Mouse (Mus musculus): ENCODE measurements around the gene Sdk2. TPM values are rescaled to one million over a fixed set of nuclear protein-coding genes. Genes with fewer than 3 reads are reported as not detected.

Sdk2 gene
- total and polyA plus RNA-seq, 3 experiments: 0.13 TPM; not detected in 2

- peaks cover 6 to 15% of the 10 kb centered on the region in 2 experiments; a peak in 3 of 4 replicates for H3K4me1 ChIP-seq (ENCODE audit: control insufficient read depth in 1 of 2, insufficient read depth in 2 of 2, low read length in 2 of 2)
- no peak overlapping the region for H3K4me3 ChIP-seq (ENCODE audit: control insufficient read depth in 1 of 2, insufficient read depth in 1 of 2, low read depth in 2 of 2, low read length in 2 of 2)
- H3K36me3 ChIP-seq (ENCODE audit: control insufficient read depth in 1 of 2, insufficient read depth in 2 of 2, low read length in 2 of 2): peaks cover 10 to 13% of the 10 kb centered on the region in 2 experiments
- no peak overlapping the region for H3K9ac ChIP-seq (ENCODE audit: control insufficient read depth, low read depth, low read length, poor library complexity, severe bottlenecking)
- no peak overlapping the region for H3K27ac ChIP-seq (ENCODE audit: control insufficient read depth, low read depth, low read length)
- no peak for TF ChIP-seq E2F4 (IDR thresholded peaks at IDR 0.05; ENCODE audit: borderline replicate concordance, low read depth, low read length)
- TF ChIP-seq POLR2A (IDR thresholded peaks at IDR 0.05; ENCODE audit: control insufficient read depth in 1 of 2, insufficient read depth in 1 of 2, low read depth in 1 of 2, low read length in 2 of 2, poor library complexity in 1 of 2): no peak
- no peak for TF ChIP-seq CHD2 (IDR thresholded peaks at IDR 0.05; ENCODE audit: low read length)
- no peak for TF ChIP-seq UBTF (IDR thresholded peaks at IDR 0.05; ENCODE audit: borderline replicate concordance, insufficient read depth, low read depth, low read length)
- H3K27me3 ChIP-seq (ENCODE audit: control insufficient read depth in 1 of 2, insufficient read depth in 2 of 2, low read length in 2 of 2): no peaks in the 10 kb centered on the region
- H3K9me3 ChIP-seq (replicated peaks; ENCODE audit: insufficient read depth, low read length): no peaks in the 10 kb centered on the region
- H3K79me2 ChIP-seq (ENCODE audit: control insufficient read depth, insufficient read depth, low read length, poor library complexity): peaks cover 64% of the 10 kb centered on the region
- DNase-seq (ENCODE audit: low read depth, low spot score): no peak
Observed at GRCm38 (mm10) chr11:113745961-113746360, 320.9 kb downstream of the Sdk2 start.

- Histone ChIP-seq H3K27ac (ENCODE audit: control insufficient read depth, low read depth, low read length) (no peak overlapping the region), H3K9me3 (replicated peaks; ENCODE audit: insufficient read depth, low read length) (no peaks in the 10 kb centered on the region), H3K4me1 (ENCODE audit: control insufficient read depth in 1 of 2, insufficient read depth in 2 of 2, low read length in 2 of 2) (peaks cover 0 to 7% of the 10 kb centered on the region in 2 experiments; a peak in 1 of 4 replicates), H3K9ac (ENCODE audit: control insufficient read depth, low read depth, low read length, poor library complexity, severe bottlenecking) (no peak overlapping the region), H3K4me3 (ENCODE audit: control insufficient read depth in 1 of 2, insufficient read depth in 1 of 2, low read depth in 2 of 2, low read length in 2 of 2) (no peak overlapping the region), H3K36me3 (ENCODE audit: control insufficient read depth in 1 of 2, insufficient read depth in 2 of 2, low read length in 2 of 2) (peaks cover 0 to 12% of the 10 kb centered on the region in 2 experiments; a peak in 3 of 4 replicates), H3K27me3 (ENCODE audit: control insufficient read depth in 1 of 2, insufficient read depth in 2 of 2, low read length in 2 of 2) (no peaks in the 10 kb centered on the region), H3K79me2 (ENCODE audit: control insufficient read depth, insufficient read depth, low read length, poor library complexity) (peaks cover 44% of the 10 kb centered on the region)
- TF ChIP-seq POLR2A (IDR thresholded peaks at IDR 0.05; ENCODE audit: control insufficient read depth in 1 of 2, insufficient read depth in 1 of 2, low read depth in 1 of 2, low read length in 2 of 2, poor library complexity in 1 of 2) (no peak), RAD21 (IDR thresholded peaks at IDR 0.05; ENCODE audit: low read depth, low read length) (peak; percentile 3), USF2 (IDR thresholded peaks at IDR 0.05; ENCODE audit: borderline replicate concordance in 1 of 2, insufficient read depth in 1 of 2, low read depth in 1 of 2, low read length in 2 of 2) (no peak), ELF1 (IDR thresholded peaks at IDR 0.05; ENCODE audit: low read depth, low read length) (no peak), CTCF (IDR thresholded peaks at IDR 0.05 in 2 of 3, conservative IDR thresholded peaks at IDR 0.05 in 1 of 3; ENCODE audit: control insufficient read depth in 1 of 3, insufficient read depth in 1 of 3, low read depth in 2 of 3, low read length in 3 of 3, poor library complexity in 1 of 3, severe bottlenecking in 1 of 3) (peak; percentile 53 to 60 (median 54)), MEF2A (IDR thresholded peaks at IDR 0.05; ENCODE audit: extremely low read depth, insufficient replicate concordance, low read depth, low read length, poor library complexity, severe bottlenecking) (no peak), MAX (IDR thresholded peaks at IDR 0.05; ENCODE audit: low read length) (no peak), SIN3A (IDR thresholded peaks at IDR 0.05; ENCODE audit: low read length) (no peak)
- peak; percentile 45 for DNase-seq (ENCODE audit: low read depth, low spot score)
Observed at GRCm38 (mm10) chr11:113742998-113743397, 323.8 kb downstream of the Sdk2 start.

- Histone ChIP-seq H3K9me3 (replicated peaks; ENCODE audit: insufficient read depth, low read length) (no peaks in the 10 kb centered on the region), H3K4me3 (ENCODE audit: control insufficient read depth in 1 of 2, insufficient read depth in 1 of 2, low read depth in 2 of 2, low read length in 2 of 2) (no peak overlapping the region), H3K36me3 (ENCODE audit: control insufficient read depth in 1 of 2, insufficient read depth in 2 of 2, low read length in 2 of 2) (peaks cover 0 to 16% of the 10 kb centered on the region in 2 experiments; a peak in 3 of 4 replicates), H3K4me1 (ENCODE audit: control insufficient read depth in 1 of 2, insufficient read depth in 2 of 2, low read length in 2 of 2) (peaks cover 0 to 10% of the 10 kb centered on the region in 2 experiments; a peak in 1 of 4 replicates), H3K27me3 (ENCODE audit: control insufficient read depth in 1 of 2, insufficient read depth in 2 of 2, low read length in 2 of 2) (no peaks in the 10 kb centered on the region), H3K27ac (ENCODE audit: control insufficient read depth, low read depth, low read length) (no peak overlapping the region), H3K9ac (ENCODE audit: control insufficient read depth, low read depth, low read length, poor library complexity, severe bottlenecking) (no peak overlapping the region), H3K79me2 (ENCODE audit: control insufficient read depth, insufficient read depth, low read length, poor library complexity) (peaks cover 35% of the 10 kb centered on the region)
- DNase-seq (ENCODE audit: low read depth, low spot score): no peak
- TF ChIP-seq POLR2A (IDR thresholded peaks at IDR 0.05; ENCODE audit: control insufficient read depth in 1 of 2, insufficient read depth in 1 of 2, low read depth in 1 of 2, low read length in 2 of 2, poor library complexity in 1 of 2) (no peak), MEF2A (IDR thresholded peaks at IDR 0.05; ENCODE audit: extremely low read depth, insufficient replicate concordance, low read depth, low read length, poor library complexity, severe bottlenecking) (no peak), RCOR1 (IDR thresholded peaks at IDR 0.05; ENCODE audit: low read depth, low read length) (no peak), TBP (IDR thresholded peaks at IDR 0.05; ENCODE audit: low read depth, low read length) (no peak), ZNF384 (IDR thresholded peaks at IDR 0.05; ENCODE audit: low read depth, low read length) (no peak), MXI1 (IDR thresholded peaks at IDR 0.05; ENCODE audit: low read depth, low read length) (no peak), CHD2 (IDR thresholded peaks at IDR 0.05; ENCODE audit: low read length) (no peak), MAX (IDR thresholded peaks at IDR 0.05; ENCODE audit: low read length) (no peak), UBTF (IDR thresholded peaks at IDR 0.05; ENCODE audit: borderline replicate concordance, insufficient read depth, low read depth, low read length) (no peak), RAD21 (IDR thresholded peaks at IDR 0.05; ENCODE audit: low read depth, low read length) (no peak), ZMIZ1 (IDR thresholded peaks at IDR 0.05; ENCODE audit: low read depth, low read length) (no peak), E2F4 (IDR thresholded peaks at IDR 0.05; ENCODE audit: borderline replicate concordance, low read depth, low read length) (no peak), MAZ (IDR thresholded peaks at IDR 0.05; ENCODE audit: low read depth, low read length) (no peak), NELFE (IDR thresholded peaks at IDR 0.05; ENCODE audit: low read depth, low read length) (no peak), TAL1 (IDR thresholded peaks at IDR 0.05; ENCODE audit: low read length) (no peak), ZC3H11A (IDR thresholded peaks at IDR 0.05; ENCODE audit: low read depth, low read length) (no peak), MAFK (IDR thresholded peaks at IDR 0.05; ENCODE audit: borderline replicate concordance, low read depth, low read length) (no peak), GATA1 (IDR thresholded peaks at IDR 0.05; ENCODE audit: low read depth, low read length) (no peak), ELF1 (IDR thresholded peaks at IDR 0.05; ENCODE audit: low read depth, low read length) (no peak), JUND (IDR thresholded peaks at IDR 0.05; ENCODE audit: low read depth, low read length) (no peak)
Observed at GRCm38 (mm10) chr11:113740100-113740499, 326.7 kb downstream of the Sdk2 start.
